Mouse (Mus musculus) hindlimb bud, embryonic 11.5 days (tissue): ENCODE data around the gene Scly.

ENCODE experiments used
- DNase-seq: peaks from one replicate; pipeline ENCODE4 v3.0.0-alpha.2; 2012; ENCODE audit warnings: low read depth, low spot score; ENCODE audit errors: extremely low spot score

The Scly gene

GRCm38 (mm10) chr1:91297799-91298744, at the start of gene Scly:
Scly (plus strand) TSS chr1:91298338.
- peak; percentile 54 for DNase-seq

DNA sequence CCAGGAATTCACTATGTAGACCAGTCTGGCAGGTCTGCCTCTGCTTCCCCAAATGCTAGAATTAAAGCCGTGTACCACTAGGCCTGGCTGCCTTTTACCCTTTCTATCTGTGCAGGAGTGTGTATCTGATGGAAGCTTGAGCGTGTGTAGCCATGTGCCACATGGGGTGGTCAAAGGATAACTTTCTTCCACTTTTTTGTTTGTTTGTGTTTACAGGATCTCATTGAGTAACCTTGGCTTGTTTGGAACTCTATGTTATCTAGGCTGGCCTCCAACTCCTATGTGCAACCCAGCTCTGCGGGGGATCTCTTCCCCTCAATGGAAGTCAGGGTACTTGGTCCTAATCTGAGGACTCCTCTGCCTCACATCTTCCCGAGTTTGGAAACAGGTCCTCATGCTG, 49.2 kb upstream of the Scly start:
- DNase-seq, result no peak

- peak; percentile 93 for DNase-seq
Observed at GRCm38 (mm10) chr1:91249564-91250414, 48.3 kb upstream of the Scly start, which contains the start of gene Ube2f. Ube2f (plus strand) TSS chr1:91250304.

DNA sequence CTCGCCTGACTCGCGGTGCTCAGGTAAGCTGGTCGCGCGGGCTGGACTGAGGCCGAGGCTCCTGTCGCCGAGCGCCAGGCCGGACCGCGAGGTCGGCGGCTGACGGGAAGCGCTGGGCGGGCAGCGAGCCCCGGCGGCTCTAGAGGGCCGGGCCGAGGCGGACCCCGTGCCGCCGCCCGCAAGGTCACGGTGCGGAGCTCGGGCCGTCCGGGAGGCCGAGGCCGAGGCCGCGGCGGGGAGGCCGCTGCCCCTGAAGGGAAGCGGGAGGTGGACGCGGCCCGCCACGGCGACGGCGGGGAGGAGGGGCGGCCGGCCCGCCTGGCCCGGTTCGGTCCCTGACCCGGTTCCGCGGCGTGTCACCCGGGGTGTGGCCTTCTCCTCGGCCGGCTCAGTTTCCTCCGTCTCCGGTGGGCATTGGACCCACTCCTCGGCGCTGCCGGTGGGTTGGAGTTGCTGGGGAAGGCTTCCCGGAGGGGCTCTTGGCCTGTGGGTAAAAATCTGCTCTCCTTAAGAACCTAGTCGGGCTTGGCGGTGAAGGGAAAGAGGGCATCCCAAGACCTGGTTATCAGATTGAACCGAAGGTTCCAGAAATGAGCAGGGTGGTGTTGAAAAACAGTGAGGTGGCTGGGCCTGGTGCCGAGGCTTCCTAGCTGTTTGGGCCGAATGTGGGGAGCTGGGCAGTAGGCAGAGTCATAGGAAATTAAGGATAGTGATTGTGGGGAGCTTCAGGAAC, 47.6 kb upstream of the Scly start:
- DNase-seq, result no peak

DNA sequence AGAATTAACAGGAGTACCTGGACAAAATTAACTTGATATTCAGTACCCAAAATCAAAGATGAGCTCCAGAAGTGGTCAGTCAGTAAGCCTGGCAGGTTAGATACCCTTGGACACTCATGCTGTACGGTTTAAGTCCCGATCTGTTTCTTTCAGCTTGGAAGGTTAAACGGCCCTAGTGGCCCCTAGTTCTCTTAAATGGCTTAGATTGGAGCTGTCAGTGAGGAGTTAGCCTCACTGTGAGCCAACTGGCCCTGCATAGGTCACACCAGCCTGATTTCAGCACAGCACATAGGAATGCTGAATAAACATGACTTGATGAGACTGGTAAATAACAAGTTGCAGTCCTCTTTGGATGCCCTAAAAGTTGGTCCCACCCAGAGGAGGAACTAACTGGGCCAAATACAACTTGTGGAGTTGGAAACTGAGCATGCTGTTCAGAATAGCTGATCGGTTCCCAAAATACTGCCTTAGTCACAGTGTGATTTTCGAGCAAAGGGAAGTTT, 46.9 kb upstream of the Scly start:
- DNase-seq, result no peak

GRCm38 (mm10) chr1:91251927-91252326, 46.2 kb upstream of the Scly start:
- no peak for DNase-seq

- DNase-seq, result no peak
Observed at GRCm38 (mm10) chr1:91257918-91258317, 40.2 kb upstream of the Scly start.

DNA sequence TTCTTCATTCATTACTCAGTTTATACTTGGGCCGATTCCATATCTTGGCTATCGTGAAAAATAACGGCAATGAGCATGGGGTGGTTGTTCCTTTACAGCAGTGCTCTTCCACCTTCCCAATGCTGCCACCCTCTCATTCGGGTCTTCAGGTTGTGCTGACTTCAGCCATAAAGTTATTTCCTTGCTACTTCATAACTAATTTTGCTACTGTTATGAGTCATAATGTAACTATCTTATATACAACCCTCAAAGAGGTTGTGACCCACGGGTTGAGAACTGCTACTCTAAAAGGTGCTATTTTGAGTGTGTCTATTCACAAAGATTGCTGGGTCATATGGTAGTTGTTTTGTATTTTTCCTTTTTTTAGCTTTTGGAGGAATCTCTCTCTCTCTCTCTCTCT, 38.3 kb upstream of the Scly start:
- DNase-seq, result no peak

DNA sequence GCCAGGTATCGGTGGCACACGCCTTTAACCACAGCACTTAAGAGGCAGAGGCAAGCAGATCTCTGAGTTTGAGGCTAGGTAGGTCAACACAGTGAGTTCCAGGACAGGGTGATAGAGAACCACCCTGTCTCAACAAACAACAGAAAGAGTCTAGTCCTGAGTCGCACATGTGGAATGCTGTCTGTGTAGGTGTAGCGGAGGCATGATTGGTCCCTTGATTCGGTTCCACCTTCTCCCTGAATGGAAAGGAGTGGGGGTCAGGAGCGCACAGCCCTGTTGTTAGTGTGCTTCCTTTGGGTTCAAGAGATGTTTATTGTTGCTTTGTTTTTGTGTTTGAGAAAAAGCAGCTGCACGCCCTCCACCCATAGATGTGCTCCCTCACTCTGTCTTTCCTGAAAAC, 35.6 kb upstream of the Scly start:
- DNase-seq, result no peak

DNA sequence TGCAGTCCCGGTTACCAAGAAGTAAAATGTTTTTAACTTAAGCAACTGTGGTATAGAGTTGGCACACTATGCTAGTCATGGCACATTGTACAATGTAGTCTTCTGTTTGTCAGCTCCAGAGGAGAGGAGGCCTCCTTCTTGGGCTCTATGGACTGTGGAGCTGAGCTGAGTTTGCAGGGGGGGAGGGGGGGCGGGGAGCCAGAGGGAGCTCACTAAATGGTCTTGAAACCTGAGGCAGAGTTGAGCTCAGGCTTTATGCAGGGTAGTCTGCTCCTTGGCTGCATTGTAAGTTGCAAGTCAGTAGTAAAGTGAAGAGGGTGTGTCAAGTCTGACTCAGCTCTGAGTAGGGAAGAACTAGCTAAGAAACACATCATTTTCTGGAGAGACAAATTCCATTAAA, 25.9 kb upstream of the Scly start:
- no peak for DNase-seq

- no peak for DNase-seq
Observed at GRCm38 (mm10) chr1:91276581-91276980, 21.6 kb upstream of the Scly start.

GRCm38 (mm10) chr1:91277480-91277879, 20.7 kb upstream of the Scly start:
- DNase-seq, result no peak

DNA sequence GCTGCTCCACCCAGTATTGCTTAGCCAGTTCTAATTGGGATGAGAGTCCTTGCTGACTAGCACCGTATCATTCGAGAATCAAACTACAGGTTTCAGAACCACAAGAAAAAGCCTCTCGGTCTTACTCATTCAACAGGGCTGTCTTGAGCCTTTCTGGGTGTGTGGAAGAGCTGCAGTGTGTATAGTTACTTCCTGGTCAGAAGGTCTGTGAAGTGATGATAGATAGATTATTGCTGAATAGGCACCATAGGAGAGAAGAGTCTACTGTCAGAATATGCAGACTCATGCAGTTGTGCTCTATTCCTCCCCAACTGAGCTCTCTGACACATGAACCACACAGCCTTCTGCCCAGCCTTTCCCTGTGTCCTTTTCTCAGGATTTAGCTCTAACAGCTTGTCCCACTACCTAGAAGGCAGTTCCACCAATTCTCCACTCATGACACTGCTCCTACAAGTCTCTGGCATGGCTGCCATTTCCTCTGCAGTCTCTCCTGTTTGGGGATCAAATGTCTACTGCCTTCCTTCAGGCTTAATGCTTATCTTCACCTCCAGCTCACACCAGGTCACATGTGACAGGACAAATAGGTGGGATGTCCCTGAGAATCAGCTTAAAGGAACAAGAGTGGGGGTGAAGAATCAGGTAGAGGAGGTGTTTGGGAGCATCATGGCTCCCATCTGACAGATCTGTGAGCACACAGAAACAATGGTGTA, 19.6 kb upstream of the Scly start:
- DNase-seq, result no peak

- no peak for DNase-seq
Observed at GRCm38 (mm10) chr1:91279126-91279525, 19.0 kb upstream of the Scly start.

DNA sequence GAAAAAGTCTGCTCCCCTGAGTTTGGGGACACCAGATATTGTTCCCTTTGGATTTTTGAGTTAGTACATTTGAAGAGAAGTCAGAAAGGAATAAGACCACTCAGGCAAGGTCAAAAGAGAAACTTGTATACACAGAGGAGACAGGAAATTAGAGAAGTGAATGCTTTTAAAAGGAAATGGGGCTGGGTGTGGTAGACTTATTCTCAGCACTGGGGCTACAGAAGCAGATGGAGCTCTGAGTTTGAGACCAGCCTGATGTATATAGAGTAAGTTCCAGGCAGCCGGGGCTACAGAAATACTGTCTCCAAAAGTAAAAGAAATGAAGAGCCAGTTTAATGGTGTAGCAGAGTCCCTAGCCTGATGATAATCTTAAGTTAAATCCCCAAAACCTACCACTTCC, 15.6 kb upstream of the Scly start:
- DNase-seq, result no peak

- DNase-seq, result no peak
Observed at GRCm38 (mm10) chr1:91289375-91289774, 8.8 kb upstream of the Scly start.

DNA sequence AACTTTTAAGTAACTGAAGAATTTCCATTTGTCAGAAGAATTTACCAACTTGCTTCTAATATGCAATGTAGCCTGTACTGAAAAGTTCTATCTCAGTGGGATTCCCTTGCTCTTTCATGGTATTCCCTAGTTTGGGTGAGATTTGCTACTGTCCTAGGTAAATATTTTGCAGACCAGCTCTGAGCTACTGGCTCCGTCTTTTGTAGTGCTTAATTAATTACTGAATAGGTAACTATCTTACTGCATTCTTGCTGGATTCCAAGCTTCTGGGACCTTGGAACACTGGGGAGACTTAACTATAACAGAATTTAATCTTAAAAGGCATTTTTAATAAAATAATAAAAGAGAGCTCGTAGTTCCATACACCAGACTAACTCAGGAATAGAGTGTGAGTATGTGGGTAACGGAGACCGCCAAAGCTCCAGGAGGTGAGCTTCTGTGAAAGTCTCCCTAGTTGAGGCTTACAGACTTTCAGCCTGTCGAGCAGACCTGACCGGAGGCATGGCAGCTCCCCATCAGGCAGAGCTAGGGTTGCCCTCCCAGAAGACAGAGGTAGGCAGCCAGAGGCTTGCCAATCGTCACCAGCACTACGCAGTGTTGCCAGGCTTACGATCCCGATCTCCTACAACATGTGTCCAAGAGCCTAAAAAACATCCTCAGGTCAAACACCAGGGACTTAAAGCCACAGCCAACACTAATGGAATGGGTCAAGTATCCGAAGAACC, 5.9 kb upstream of the Scly start:
- no peak for DNase-seq

DNA sequence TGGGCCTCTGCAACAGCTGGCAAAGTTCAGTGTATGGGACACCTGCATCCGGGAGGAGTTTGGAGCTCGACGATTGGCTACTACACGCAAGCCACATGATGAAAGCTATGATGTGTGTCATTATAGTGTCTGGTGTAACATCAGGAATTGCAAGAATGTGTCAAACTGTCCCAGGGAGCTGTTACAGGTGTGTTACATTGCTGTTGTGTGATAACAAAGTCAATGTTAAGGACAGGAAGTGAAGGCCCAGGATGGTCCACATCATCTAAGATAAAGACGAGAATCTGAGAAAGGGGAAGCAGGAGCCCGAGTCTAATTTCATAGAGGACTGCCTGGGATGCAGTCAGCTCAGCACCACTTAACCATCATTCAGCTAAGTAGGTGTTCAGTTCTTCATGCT, 2.6 kb upstream of the Scly start:
- DNase-seq, result no peak

DNA sequence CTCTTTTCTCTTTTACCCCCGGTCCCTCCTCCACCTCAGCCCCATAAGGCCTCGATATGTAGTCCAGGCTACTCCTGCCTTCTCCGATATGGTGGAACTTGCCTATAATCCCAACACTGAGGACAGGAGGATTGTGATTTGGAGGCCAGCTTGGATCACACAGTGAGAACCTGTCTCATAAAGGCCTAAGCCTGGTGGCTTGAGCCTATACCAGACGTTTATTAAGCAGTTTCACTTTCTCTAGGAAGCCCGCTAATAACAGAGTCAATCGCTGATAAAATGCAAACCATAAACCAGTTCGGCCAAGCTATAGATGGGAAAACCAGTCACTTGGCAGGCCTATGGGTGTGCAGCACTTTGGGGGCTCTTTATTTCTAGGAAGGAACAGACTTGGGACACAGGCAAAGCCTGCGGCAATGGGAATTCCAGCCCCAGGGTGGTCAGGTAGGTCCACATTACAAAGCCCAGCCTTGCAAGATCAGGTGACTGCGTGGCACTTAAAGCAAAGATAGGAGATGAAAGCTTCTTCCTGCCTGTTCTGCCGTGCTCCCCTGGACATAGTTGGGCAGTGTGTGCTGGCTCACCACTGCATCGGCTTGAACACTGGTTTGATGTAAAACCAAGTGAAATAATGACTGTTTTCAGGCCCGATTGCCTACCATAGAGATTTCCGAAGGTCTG, 1.0 kb downstream of the Scly start:
- no peak for DNase-seq
